Mouse (Mus musculus): ENCODE measurements around the gene Kcnq2.

The Kcnq2 gene

GRCm38 (mm10) chr2:181102161-181102560 lies 32.9 kb downstream of the Kcnq2 start:
- DNase-seq (ENCODE audit: low spot score): no peak

DNA sequence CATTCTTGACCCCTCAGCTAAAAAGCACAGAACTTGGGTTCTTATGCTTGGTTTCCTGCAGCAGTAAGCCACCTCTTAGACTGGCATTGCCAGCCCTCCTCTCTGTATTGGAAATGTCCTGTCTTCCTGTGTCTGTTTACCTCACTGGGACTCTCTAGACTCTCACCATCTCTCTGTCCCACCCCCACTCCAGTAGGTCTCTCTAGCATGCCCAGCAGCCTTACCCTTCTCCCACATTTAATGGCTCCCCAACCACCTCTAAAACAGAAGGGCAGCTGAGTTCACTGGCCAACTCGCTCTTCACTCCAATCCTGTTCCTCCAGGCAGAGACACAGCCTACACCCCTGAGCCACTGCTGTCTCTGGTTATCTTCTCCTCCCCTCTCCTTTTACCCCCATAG lies 33.5 kb downstream of the Kcnq2 start:
- no peak for DNase-seq (ENCODE audit: low spot score)

DNA sequence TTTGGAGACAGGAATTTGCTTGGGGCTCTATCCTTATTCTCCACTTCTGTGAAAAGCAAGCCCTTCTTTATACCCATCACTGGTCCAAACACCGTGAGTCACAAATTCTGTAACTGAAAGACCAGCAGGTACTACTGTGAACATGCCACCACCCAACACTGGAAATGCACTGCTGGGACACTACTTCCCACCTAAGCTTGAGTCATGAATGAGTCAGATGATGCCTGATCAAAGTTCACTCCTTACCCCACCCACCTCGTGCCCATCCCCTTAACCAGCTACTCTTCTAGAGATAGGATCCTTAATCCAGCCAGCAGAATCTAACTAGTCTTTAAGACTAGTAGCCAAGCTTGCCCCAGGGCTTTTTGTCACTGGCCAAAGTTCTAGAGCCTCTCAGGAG lies 35.0 kb downstream of the Kcnq2 start:
- DNase-seq (ENCODE audit: low spot score): no peak

- no peak for DNase-seq (ENCODE audit: low spot score)
Measured at GRCm38 (mm10) chr2:181090123-181090522, 45.0 kb downstream of the Kcnq2 start.

GRCm38 (mm10) chr2:181084997-181085396 lies 50.1 kb downstream of the Kcnq2 start:
- no peak for DNase-seq (ENCODE audit: low spot score)

- DNase-seq (ENCODE audit: low spot score): no peak
Measured at GRCm38 (mm10) chr2:181083945-181084344, 51.2 kb downstream of the Kcnq2 start.

GRCm38 (mm10) chr2:181080886-181081285 lies 54.2 kb downstream of the Kcnq2 start:
- no peak for DNase-seq (ENCODE audit: low spot score)

DNA sequence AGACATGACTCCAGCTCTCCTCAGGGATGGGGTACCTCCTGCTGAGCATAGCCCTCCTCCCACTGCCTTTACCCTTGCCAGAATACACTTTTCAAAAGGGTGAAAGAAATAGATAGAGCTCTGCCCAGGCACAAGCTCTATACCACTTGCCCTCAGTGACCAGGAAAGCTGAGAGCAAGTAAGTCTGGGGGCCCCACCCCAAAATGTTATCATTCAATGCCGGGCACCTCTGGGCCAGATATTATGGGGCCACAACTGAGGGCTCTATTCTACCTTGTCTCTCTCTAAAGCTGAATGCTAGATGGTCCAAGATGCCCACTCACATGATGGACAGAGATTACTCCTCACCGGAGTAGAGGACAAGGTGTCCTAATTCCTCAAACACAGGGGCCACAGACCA lies 55.6 kb downstream of the Kcnq2 start:
- no peak for DNase-seq (ENCODE audit: low spot score)

DNA sequence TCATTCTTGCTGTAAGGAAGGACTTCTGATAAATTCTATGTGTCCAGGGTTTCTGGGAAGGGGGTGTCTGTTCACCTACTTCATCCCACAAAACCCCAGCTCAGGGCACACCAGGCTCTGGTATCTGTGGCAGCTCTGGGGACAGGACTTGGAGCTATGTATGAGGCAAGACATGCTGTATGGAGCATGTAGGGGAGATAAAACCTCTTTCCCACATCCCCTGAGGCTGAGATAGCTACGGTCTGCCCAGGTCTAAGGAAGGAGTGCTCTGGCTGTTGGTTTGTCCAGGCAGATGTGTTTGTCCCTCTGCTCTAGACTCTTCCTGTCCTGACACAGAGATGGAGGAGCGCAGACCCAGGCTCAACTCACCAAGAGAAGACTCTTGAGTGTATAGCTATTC lies 56.2 kb downstream of the Kcnq2 start:
- no peak for DNase-seq (ENCODE audit: low spot score)

GRCm38 (mm10) chr2:181075501-181075900 lies 59.6 kb downstream of the Kcnq2 start:
- no peak for DNase-seq (ENCODE audit: low spot score)

GRCm38 (mm10) chr2:181072403-181072714 lies 62.7 kb downstream of the Kcnq2 start:
- DNase-seq (ENCODE audit: low spot score): no peak

DNA sequence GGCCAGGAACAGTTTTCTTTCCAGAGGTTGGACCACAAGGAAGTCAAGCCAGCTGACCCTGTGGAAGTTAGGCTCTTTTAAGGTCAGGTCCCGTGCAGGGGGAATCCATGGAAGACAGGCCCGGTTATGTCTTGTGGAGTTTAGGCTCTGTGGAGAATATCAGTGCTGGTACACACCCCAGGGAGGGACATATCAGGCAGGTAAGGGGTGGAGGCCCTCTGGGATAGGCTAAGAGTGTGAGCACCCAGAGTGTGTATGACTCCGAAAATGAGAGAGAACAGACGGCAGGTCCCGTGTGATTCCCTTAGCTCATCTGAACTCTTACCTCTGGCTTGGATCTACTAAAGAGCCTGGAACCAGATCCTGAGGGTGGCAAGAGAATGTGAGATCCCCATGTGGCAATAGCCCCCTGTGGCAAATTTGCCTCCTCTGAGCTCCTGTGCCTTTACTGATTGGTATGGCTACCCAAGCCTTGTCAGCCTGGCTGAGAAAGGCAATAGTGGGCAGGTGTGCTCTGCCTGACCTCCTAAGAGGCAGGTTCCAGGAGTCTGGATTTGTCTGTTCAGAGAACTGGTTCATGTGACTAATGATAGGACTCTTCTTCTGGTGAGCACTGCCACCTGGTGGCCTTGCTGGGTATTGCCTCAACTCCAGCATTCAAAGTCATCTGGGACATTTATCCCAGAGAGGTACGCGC lies 63.2 kb downstream of the Kcnq2 start:
- peak; percentile 58 for DNase-seq (ENCODE audit: low spot score)

GRCm38 (mm10) chr2:181070136-181070535 lies 65.0 kb downstream of the Kcnq2 start:
- DNase-seq (ENCODE audit: low spot score): no peak

DNA sequence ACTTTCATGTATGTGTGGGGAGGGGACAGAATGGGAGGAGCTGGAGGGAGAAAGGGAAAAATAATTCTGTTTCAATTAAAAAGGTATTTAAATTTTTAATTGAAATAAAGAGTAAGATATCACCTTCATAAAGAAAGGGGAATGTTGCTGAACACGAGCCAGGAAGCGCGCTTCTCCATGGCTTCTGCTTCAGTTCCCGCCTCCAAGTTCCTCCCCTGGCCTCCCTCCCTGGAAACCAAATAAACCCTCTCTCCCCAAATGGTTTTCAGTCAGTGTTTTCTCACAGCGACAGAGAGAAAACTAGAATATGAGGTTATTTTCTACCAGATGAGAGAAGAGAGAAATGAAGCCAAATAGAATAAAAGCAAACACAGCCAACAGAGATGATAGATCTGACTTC lies 66.6 kb downstream of the Kcnq2 start:
- no peak for DNase-seq (ENCODE audit: low spot score)

DNA sequence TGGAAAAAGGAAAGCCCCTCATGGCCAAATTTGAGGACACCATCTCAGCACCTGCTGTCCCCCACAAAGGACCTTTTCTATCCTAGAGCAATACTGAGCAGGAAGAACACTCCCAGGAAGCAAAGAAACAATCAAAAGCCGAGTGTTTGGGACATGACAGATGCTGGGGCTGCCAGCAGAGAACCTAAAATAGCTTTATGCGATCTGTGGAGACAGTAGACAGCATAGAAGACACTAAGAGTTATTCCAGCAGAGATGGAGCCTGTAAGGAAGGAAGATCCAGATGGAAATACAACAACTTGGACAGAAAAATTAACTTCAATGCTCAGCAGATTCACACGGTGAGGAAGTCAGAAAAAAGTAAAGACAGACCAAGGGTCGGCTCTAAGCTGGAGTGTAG lies 69.3 kb downstream of the Kcnq2 start:
- DNase-seq (ENCODE audit: low spot score): no peak

GRCm38 (mm10) chr2:181060127-181060526 lies 75.0 kb downstream of the Kcnq2 start:
- DNase-seq (ENCODE audit: low spot score): no peak

GRCm38 (mm10) chr2:181058193-181058592 lies 76.9 kb downstream of the Kcnq2 start:
- DNase-seq (ENCODE audit: low spot score): no peak

GRCm38 (mm10) chr2:181057341-181057740 lies 77.8 kb downstream of the Kcnq2 start:
- DNase-seq (ENCODE audit: low spot score): no peak

DNA sequence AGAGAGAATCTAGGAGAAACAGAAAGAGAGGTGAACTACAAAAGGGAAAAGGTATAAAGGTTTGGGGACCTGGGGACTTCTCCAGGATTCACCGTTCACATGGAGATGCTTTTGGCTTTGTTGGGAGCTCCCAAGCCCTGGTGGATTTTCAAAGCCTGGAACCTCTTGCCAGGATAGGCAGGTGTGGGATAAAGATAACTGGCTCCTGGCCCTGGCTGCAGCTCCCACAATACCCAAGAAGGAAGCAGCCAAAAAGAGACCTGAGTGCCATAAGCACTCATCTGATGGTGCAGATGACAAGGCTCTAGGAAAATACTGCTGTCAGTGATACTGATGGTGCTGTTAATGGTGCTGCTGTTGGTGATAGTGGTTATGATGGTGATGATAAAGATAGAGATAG lies 82.9 kb downstream of the Kcnq2 start:
- DNase-seq (ENCODE audit: low spot score): no peak

DNA sequence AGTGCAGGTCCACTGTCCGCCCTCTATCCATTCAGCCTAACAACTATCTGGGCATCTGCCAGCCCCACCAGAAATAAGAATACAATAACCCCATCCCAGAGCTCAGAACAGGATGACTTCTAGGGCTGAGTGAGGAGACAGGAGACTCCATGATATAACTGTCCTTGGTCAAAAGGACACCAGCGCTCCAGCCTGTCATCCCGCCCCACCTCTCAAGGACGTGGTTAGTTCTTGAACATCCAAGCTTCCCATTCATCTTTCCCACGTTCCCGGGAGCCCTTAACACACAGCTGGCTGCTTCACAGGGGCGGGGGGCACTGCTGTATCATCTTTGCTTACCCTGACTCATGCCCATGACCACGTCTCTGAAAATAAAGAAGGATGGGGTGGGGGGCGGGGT lies 86.1 kb downstream of the Kcnq2 start:
- no peak for DNase-seq (ENCODE audit: low spot score)

- no peak for DNase-seq (ENCODE audit: low spot score)
Measured at GRCm38 (mm10) chr2:181048252-181048945, 86.7 kb downstream of the Kcnq2 start.

- DNase-seq (ENCODE audit: low spot score): no peak
Measured at GRCm38 (mm10) chr2:181044001-181044400, 91.1 kb downstream of the Kcnq2 start.

GRCm38 (mm10) chr2:181043437-181043836 lies 91.7 kb downstream of the Kcnq2 start, which contains the start of gene Chrna4:
Gene Chrna4, minus strand, starts transcription at chr2:181043546.
- no peak for DNase-seq (ENCODE audit: low spot score)

- DNase-seq (ENCODE audit: low spot score): no peak
Measured at GRCm38 (mm10) chr2:181042376-181042775, 92.7 kb downstream of the Kcnq2 start.

Data from testis, postnatal 14 days (tissue).